Mouse (Mus musculus) stomach, embryonic 15.5 days (tissue): ENCODE data around the gene Dmap1. TPM values are rescaled to one million over a fixed set of nuclear protein-coding genes. Genes with fewer than 3 reads are reported as not detected.

Experiments
- ATAC-seq: fragments of 200-750 bp; cut with Nextera tagmentation; 2 replicates; pipeline ENCODE4 v1.8.0; 2017; ENCODE audit warnings: low read depth, moderate number of reproducible peaks, moderate TSS enrichment; ENCODE audit not compliant: insufficient read depth, low FRiP score
- H3K27ac ChIP-seq: fragments of 300-500 bp; sonication (generic); 2 replicates; pipeline ENCODE4 v1.5.1; 2015; ENCODE audit warnings: mild to moderate bottlenecking, inconsistent platforms
- H3K27me3 ChIP-seq: fragments of 300-500 bp; sonication (generic); replicated peaks from 2 replicates; pipeline ENCODE4 v1.6.1; 2015; ENCODE audit warnings: inconsistent platforms
- H3K36me3 ChIP-seq: fragments of 300-500 bp; sonication (generic); 2 replicates; pipeline ENCODE4 v1.6.1; 2015; ENCODE audit warnings: inconsistent platforms
- H3K4me1 ChIP-seq: fragments of 300-500 bp; sonication (generic); 2 replicates; pipeline ENCODE4 v1.6.1; 2015; ENCODE audit warnings: inconsistent platforms
- H3K4me2 ChIP-seq: fragments of 300-500 bp; sonication (generic); 2 replicates; pipeline ENCODE4 v1.6.1; 2015; ENCODE audit warnings: mild to moderate bottlenecking, inconsistent platforms
- H3K4me3 ChIP-seq: fragments of 300-500 bp; sonication (generic); replicated peaks from 2 replicates; pipeline ENCODE4 v1.5.1; 2015; ENCODE audit warnings: inconsistent platforms
- H3K9ac ChIP-seq: fragments of 300-500 bp; sonication (generic); 2 replicates; pipeline ENCODE4 v1.6.1; 2015; ENCODE audit warnings: inconsistent platforms
- H3K9me3 ChIP-seq: fragments of 300-500 bp; sonication (generic); 2 replicates; pipeline ENCODE4 v1.6.1; 2016; ENCODE audit warnings: inconsistent platforms
- WGBS: fragments of 180-500 bp; shearing (Covaris S2); methylation state at CpG from one replicate; pipeline ENCODE4 v1.1.7; 2015; 5-methylcytosine and 5-hydroxymethylcytosine counted together
- polyA plus RNA-seq: library from polyadenylated mRNA; unstranded; fragments of >200 nt; fragmentation: Nextera tagmentation; extraction: Ambion mirVana; gene quantifications from 2 replicates; pipeline ENCODE4 v1.2.1, GENCODE M21; 2015

Dmap1 gene
- polyA plus RNA-seq, 1 experiment from 2014 or later = 47.2 TPM

DNA sequence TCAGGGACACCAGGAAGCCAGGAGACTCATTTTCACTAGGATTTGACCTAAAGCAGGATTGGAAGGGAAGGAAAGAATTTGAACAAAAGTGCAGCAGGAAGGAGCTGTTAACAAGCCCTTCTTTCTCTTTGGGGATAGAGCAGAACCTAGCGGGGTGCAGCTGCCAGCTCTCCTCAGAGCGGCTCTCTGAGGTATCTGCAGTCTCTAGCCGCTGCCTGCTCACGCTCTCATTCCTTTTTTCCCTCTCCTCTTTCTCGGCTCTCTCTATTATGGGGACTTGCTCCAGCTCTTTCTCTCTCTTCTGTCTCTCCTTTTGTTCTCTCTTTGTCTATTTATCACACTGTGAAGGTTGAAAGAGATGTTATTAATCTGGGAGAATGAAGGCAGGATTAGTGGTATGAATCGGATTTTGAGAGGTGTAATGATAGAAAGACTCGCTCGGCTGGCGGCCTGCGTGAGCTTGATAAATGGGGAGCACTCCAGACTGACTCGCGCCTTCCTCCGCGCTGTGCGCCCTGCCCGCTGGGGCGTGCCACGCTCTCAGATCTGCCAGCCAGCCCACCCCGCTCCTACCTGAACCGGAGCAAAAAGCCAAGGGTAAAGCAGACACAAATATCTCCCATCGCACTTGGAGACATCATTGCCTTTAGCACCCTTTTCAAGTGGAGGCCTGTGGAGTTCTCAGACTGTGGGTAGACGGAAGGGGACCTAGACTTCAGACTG lies 45.0 kb downstream of the Dmap1 start:
- 61% methylated on average over 22 of the region's 22 CpGs for WGBS
- no peaks in the 10 kb centered on the region for H3K9me3 ChIP-seq
- H3K27ac ChIP-seq = no peak overlapping the region
- H3K27me3 ChIP-seq = no peaks in the 10 kb centered on the region
- no peak overlapping the region for H3K4me2 ChIP-seq
- H3K4me1 ChIP-seq = peaks cover 7% of the 10 kb centered on the region; the same call in 1 of the 2 replicates
- no peak overlapping the region for H3K4me3 ChIP-seq
- no peaks in the 10 kb centered on the region for H3K36me3 ChIP-seq
- ATAC-seq = no peak
- no peak overlapping the region for H3K9ac ChIP-seq

DNA sequence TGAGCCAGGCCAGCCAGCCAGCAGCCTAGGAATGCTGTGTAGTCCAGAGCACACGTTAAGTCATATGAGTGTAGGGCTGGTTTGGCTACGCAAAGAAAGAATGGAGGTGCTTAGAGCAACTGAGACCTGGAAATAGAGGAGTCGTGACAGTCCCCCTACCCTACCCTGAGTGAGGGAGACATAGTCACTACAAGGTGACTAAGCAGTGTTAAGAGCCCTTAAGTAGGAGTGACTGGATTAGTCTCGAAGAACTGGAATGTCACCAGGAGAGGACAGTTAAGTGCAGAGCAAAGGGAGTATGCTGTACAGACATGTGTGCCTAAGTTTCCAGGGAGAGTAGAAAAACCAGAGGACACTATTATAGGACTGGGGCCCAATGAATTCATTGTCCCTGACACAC lies 45.9 kb downstream of the Dmap1 start:
- 81% methylated on average over 4 of the region's 4 CpGs for WGBS
- no peaks in the 10 kb centered on the region for H3K36me3 ChIP-seq
- no peak overlapping the region for H3K4me3 ChIP-seq
- H3K9me3 ChIP-seq = no peaks in the 10 kb centered on the region
- H3K4me1 ChIP-seq = peaks cover 7% of the 10 kb centered on the region; the same call in 1 of the 2 replicates
- no peak overlapping the region for H3K9ac ChIP-seq
- ATAC-seq = no peak
- no peaks in the 10 kb centered on the region for H3K27me3 ChIP-seq
- H3K27ac ChIP-seq = no peak overlapping the region
- H3K4me2 ChIP-seq = no peak overlapping the region

DNA sequence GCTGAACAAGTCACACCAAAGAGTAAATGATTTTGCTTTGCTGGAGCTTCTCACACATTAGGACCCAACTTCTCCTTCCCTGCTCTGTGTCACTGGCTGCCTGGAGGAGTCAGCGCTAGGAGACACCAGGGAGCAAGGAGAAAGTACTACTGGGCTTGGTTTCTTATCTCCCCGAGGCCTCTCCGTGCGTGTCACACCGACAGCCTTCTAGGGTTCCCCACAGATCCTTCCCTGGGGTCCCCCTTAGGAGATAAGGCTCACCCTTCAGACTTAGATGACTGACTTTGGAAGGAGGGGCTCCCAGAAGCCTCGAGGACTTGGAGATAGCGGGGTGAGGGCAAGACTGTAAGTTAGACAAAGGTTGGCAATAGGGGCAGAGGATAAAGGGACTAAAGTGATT lies 47.4 kb downstream of the Dmap1 start:
- peaks cover 7% of the 10 kb centered on the region; the same call in 1 of the 2 replicates for H3K4me1 ChIP-seq
- no peaks in the 10 kb centered on the region for H3K27me3 ChIP-seq
- 79% methylated on average over 7 of the region's 7 CpGs for WGBS

DNA sequence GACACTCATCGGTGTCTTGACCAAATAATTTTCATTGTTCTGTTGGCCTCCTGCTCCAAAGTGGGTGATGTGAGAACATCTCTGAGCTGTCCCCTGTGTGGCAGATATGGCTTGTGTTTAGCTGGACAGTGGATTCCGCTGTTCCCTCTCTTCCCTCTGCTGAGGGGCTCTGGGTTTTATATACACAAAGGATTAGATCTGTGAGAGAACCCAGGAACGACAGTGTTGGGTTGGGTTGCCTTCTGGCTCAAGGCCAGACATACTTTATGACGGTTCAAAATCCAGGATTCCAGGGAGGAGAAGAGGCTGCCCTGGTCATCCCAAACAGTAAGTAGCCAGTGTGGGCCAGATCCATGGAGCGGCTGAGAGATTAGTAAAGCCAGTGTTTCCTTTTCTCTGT lies 48.5 kb downstream of the Dmap1 start:
- no peaks in the 10 kb centered on the region for H3K9me3 ChIP-seq
- no peak overlapping the region for H3K4me3 ChIP-seq
- H3K36me3 ChIP-seq = no peaks in the 10 kb centered on the region
- H3K9ac ChIP-seq = no peak overlapping the region
- H3K4me2 ChIP-seq = no peak overlapping the region
- peaks cover 7% of the 10 kb centered on the region; the same call in 1 of the 2 replicates for H3K4me1 ChIP-seq
- ATAC-seq = no peak
- H3K27ac ChIP-seq = no peak overlapping the region
- WGBS = 53% methylated on average over 5 of the region's 5 CpGs
- no peaks in the 10 kb centered on the region for H3K27me3 ChIP-seq

More for the DNA sequence above, 47.4 kb downstream of the Dmap1 start:
- ATAC-seq = no peak
- no peak overlapping the region for H3K4me3 ChIP-seq
- H3K27ac ChIP-seq = no peak overlapping the region
- no peak overlapping the region for H3K9ac ChIP-seq
- H3K4me2 ChIP-seq = no peak overlapping the region
- no peaks in the 10 kb centered on the region for H3K36me3 ChIP-seq
- no peaks in the 10 kb centered on the region for H3K9me3 ChIP-seq

DNA sequence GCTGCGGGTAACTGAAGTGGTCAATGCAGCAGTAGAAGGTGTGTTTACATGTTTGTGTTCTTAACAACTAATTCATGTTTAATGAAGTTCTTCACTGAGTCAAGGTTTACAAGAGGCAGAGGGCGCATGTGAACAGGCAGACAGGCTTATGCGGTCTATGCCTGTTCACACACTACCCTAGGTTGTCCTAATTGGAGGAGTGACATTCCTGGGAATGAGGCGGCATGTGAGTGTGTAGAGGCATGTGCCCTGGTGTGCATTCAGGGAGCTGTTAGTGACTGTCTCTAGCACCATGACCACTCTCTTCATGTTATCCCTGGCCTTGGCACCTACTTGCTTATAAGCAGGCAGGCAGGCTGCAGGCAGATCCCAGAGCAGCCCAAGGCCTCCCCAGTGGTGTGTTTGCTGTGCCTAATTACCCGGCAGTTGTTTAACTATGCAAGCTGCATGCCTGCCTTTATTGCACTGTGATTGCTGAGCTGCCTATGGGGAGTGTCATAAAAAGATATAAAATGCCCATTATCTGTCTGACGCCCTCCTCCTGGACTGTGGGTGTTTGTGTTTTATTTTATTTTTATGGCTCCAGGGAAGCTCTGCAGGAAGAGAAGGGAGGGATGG lies 51.9 kb downstream of the Dmap1 start:
- ATAC-seq = no peak
- peaks cover 9% of the 10 kb centered on the region; the same call in 1 of the 2 replicates for H3K36me3 ChIP-seq
- H3K4me3 ChIP-seq = no peak overlapping the region
- peaks cover 7% of the 10 kb centered on the region; the same call in 1 of the 2 replicates for H3K4me1 ChIP-seq
- no peaks in the 10 kb centered on the region for H3K9me3 ChIP-seq
- no peaks in the 10 kb centered on the region for H3K27me3 ChIP-seq
- no peak overlapping the region for H3K9ac ChIP-seq
- H3K4me2 ChIP-seq = no peak overlapping the region
- H3K27ac ChIP-seq = no peak overlapping the region
- WGBS = 70% methylated on average over 6 of the region's 6 CpGs

DNA sequence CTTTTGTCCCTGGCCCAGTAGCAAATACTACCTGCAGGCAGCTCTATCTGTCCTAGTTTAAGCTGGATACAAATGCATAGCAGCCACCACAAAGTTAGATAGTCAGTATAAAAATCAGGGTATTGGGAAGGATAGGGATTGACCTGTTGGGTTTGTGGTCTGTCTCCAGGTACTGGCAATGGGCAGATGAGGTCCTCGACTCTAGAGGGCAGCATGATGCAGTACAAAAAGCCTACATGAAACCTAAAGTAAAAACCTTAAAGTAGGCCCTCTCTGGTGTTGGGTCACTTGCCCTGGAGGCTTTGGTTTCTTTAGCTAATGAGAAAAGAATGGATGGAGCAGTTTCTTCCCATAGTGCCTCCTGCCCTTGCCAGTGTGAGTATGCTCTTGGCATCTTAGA lies 53.6 kb downstream of the Dmap1 start:
- WGBS = 59% methylated on average over 1 of the region's 1 CpGs
- ATAC-seq = no peak
- no peak overlapping the region for H3K27ac ChIP-seq
- no peaks in the 10 kb centered on the region for H3K9me3 ChIP-seq
- H3K4me2 ChIP-seq = no peak overlapping the region
- H3K4me3 ChIP-seq = no peak overlapping the region
- H3K36me3 ChIP-seq = peaks cover 9% of the 10 kb centered on the region; the same call in 1 of the 2 replicates
- peaks cover 4% of the 10 kb centered on the region; the same call in 1 of the 2 replicates for H3K4me1 ChIP-seq
- H3K27me3 ChIP-seq = no peaks in the 10 kb centered on the region
- no peak overlapping the region for H3K9ac ChIP-seq

Other genes with a start within 250 kb of the Dmap1 start
- gene Rnf220, start 185.2 kb downstream of the Dmap1 start, polyA plus RNA-seq = 65.2 and 66.2 TPM in 2 replicates
- 116 and 122 TPM in 2 replicates for gene Eri3, start 131.9 kb downstream of the Dmap1 start, polyA plus RNA-seq
- not detected in 2 replicates for gene Gm12845, start 42.1 kb upstream of the Dmap1 start, polyA plus RNA-seq
- gene Klf17, start 83.4 kb upstream of the Dmap1 start, polyA plus RNA-seq = 0.05 TPM in 1 of 2 replicates, not detected in the other
- 14.2 and 15.0 TPM in 2 replicates for gene Slc6a9, start 152.2 kb upstream of the Dmap1 start, polyA plus RNA-seq
- 0.94 and 2.3 TPM in 2 replicates for gene Ccdc24, start 190.3 kb upstream of the Dmap1 start, polyA plus RNA-seq
- gene B4galt2, start 201.2 kb upstream of the Dmap1 start, polyA plus RNA-seq = 16.6 and 17.9 TPM in 2 replicates
- 214 and 232 TPM in 2 replicates for gene Atp6v0b, start 205.1 kb upstream of the Dmap1 start, polyA plus RNA-seq
- gene Dph2, start 209.8 kb upstream of the Dmap1 start, polyA plus RNA-seq = 16.6 and 16.7 TPM in 2 replicates
- 37.5 and 42.9 TPM in 2 replicates for gene Ipo13, start 232.7 kb upstream of the Dmap1 start, polyA plus RNA-seq
- 6.9 and 7.0 TPM in 2 replicates for gene Artn, start 247.5 kb upstream of the Dmap1 start, polyA plus RNA-seq